Mouse (Mus musculus): ENCODE results near the gene Prr18. TPM values are rescaled to one million over a fixed set of nuclear protein-coding genes. Genes with fewer than 3 reads are reported as not detected.
"Not testable (repeated sequence)": the region's sequence is repeated elsewhere in the genome, so short reads cannot be mapped to it uniquely, and the experiment has no call there.

Gene Prr18
- polyA plus RNA-seq, 1 experiment from 2014 or later, result 5.2 TPM

- peak within 1 kb of the TSS; percentile 76 for H3K4me2 ChIP-seq (replicated peaks)
- peak within 1 kb of the TSS; percentile 43; the same call in 1 of the 2 replicates for H3K27ac ChIP-seq
- H3K9ac ChIP-seq, result peak within 1 kb of the TSS; percentile 72
- H3K36me3 ChIP-seq, result no peaks in the 10 kb centered on the region
- peak within 1 kb of the TSS; percentile 86 for H3K4me3 ChIP-seq
- under 1% methylated on average over 54 of the region's 54 CpGs for WGBS
- no peaks in the 10 kb centered on the region for H3K9me3 ChIP-seq
- H3K4me1 ChIP-seq, result peaks cover 18% of the 10 kb centered on the region
- H3K27me3 ChIP-seq (replicated peaks), result no peaks in the 10 kb centered on the region
- ATAC-seq (ENCODE audit: low FRiP score, low read depth), result peak; percentile 92
Observed at GRCm38 (mm10) chr17:8310838-8311614, 26.2 kb upstream of the Prr18 start, which contains the start of gene Sft2d1. Gene Sft2d1 (plus strand): TSS chr17:8311102.

DNA sequence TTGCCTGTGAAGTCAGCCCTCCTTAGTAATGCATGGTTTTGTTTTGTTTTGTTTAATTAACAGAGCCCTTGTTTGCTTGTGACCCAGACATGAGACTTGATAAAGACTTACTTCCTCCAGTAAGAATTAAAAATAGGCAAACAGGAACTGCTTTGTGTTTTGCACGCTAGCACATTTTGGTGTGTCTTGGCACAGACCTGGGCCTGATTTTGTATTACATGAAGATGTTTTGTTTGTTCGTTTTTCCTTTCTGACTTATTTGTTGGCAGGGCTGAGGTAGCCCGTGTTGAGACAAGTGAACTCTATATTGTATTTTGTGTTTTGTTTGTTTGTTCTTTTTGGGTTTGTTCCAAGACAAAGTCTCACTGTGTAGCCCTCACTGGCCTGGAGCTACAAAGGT is 25.5 kb upstream of the Prr18 start:
- 49% methylated on average over 3 of the region's 3 CpGs for WGBS
- H3K9ac ChIP-seq, result peak overlapping the region; percentile 72

GRCm38 (mm10) chr17:8313976-8314375 is 23.3 kb upstream of the Prr18 start:
- 95% methylated on average over 3 of the region's 3 CpGs for WGBS
- Histone ChIP-seq H3K9me3 (no peaks in the 10 kb centered on the region), H3K27me3 (replicated peaks) (no peaks in the 10 kb centered on the region)

More for the DNA sequence above, 25.5 kb upstream of the Prr18 start:
- Histone ChIP-seq H3K4me3 (peak overlapping the region; percentile 86), H3K36me3 (no peaks in the 10 kb centered on the region), H3K27me3 (replicated peaks) (no peaks in the 10 kb centered on the region), H3K4me2 (replicated peaks) (peak overlapping the region; percentile 76), H3K4me1 (peaks cover 18% of the 10 kb centered on the region), H3K27ac (no peak overlapping the region), H3K9me3 (no peaks in the 10 kb centered on the region)
- no peak for ATAC-seq (ENCODE audit: low FRiP score, low read depth)

DNA sequence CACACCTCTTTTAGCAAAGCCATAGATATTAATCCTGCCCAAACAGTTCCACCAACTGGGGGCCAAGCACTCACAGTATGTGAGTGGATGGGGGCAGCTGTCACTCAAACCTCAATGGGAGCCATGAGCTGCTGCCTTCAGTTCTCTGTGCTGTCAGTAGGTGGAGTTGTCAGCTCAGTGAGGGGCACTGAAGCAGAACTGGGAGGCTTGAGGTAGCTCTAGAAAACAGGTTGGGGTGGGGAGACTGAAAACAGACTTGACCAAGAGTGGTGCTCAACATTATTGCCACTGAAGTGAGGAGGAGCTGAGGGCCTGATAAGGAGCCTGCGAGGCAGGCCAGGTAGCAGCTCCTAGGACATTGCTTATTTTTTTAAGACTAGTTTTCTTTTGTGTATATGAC is 21.0 kb upstream of the Prr18 start:
- WGBS, result 89% methylated on average over 1 of the region's 1 CpGs
- H3K4me1 ChIP-seq, result peaks cover 18% of the 10 kb centered on the region
- no peak overlapping the region for H3K4me3 ChIP-seq
- no peak overlapping the region for H3K27ac ChIP-seq
- no peak for ATAC-seq (ENCODE audit: low FRiP score, low read depth)
- H3K9ac ChIP-seq, result no peak overlapping the region
- H3K36me3 ChIP-seq, result no peaks in the 10 kb centered on the region
- H3K4me2 ChIP-seq (replicated peaks), result no peak overlapping the region
- no peaks in the 10 kb centered on the region for H3K27me3 ChIP-seq (replicated peaks)
- no peaks in the 10 kb centered on the region for H3K9me3 ChIP-seq

More at GRCm38 (mm10) chr17:8313976-8314375, 23.3 kb upstream of the Prr18 start:
- Histone ChIP-seq H3K4me2 (replicated peaks) (no peak overlapping the region), H3K36me3 (no peaks in the 10 kb centered on the region), H3K4me3 (no peak overlapping the region), H3K4me1 (peaks cover 18% of the 10 kb centered on the region), H3K9ac (no peak overlapping the region), H3K27ac (no peak overlapping the region)
- ATAC-seq (ENCODE audit: low FRiP score, low read depth), result no peak

DNA sequence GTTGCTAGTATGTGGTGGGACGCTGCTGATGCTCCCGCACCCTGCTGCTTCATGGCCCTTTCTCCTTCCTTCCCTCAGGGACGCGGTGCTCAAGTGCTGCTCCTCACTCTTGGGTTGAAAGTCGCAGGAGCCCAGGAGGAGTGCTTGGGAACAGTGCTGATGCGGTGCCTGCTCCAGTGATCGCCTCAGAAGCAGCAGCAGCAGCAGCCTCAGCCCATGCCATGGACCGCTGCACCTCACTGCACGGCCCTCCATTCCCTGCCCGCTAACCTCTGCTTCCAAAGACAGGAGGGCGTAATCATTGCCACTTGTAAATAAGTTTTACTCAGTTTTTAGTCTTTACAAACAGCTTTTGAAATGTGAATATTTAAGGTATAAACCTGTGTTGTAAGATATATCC is 10.4 kb upstream of the Prr18 start:
- not testable (repeated sequence) for H3K4me1 ChIP-seq; H3K27me3 ChIP-seq (replicated peaks); H3K4me3 ChIP-seq; H3K9ac ChIP-seq; H3K4me2 ChIP-seq (replicated peaks); H3K27ac ChIP-seq; ATAC-seq (ENCODE audit: low FRiP score, low read depth); H3K9me3 ChIP-seq
- 85% methylated on average over 11 of the region's 11 CpGs for WGBS
- peaks cover 34% of the 10 kb centered on the region for H3K36me3 ChIP-seq

DNA sequence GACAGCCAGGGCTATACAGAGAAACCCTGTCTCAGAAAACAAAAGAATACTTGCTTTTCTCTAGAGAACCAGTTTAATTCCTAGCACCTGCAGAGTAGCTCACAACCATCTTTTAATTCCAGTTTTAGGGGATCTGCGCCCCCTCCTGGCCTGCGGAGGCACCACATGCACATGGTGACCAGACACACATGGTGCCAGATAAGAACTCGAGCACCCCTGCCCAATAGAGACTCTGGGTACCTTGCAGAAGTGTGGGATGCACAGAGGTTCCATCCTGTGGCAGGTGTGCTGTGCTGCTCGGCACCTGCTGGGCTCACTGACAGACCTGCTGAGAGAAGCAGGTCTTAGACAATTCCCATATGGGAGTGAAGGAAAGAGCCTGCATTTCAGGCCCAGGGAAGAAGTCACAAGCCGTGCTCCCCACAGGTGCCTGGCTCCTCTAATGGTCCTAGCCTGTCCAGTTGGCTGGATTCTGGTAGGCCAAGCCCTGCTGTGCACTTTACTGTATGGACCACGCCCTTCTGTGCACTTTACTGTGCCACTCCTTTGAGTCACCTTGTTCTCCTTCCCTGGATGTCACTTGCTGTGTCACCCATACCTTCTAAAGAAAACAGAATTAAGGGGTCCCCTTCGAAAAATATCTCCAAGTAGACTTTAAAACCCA is 8.6 kb upstream of the Prr18 start:
- Histone ChIP-seq H3K27ac (no peak overlapping the region), H3K9ac (no peak overlapping the region), H3K9me3 (no peaks in the 10 kb centered on the region), H3K4me1 (no peaks in the 10 kb centered on the region), H3K4me2 (replicated peaks) (no peak overlapping the region), H3K27me3 (replicated peaks) (no peaks in the 10 kb centered on the region), H3K4me3 (no peak overlapping the region), H3K36me3 (peaks cover 25% of the 10 kb centered on the region)
- WGBS, result 67% methylated on average over 7 of the region's 7 CpGs
- no peak for ATAC-seq (ENCODE audit: low FRiP score, low read depth)

DNA sequence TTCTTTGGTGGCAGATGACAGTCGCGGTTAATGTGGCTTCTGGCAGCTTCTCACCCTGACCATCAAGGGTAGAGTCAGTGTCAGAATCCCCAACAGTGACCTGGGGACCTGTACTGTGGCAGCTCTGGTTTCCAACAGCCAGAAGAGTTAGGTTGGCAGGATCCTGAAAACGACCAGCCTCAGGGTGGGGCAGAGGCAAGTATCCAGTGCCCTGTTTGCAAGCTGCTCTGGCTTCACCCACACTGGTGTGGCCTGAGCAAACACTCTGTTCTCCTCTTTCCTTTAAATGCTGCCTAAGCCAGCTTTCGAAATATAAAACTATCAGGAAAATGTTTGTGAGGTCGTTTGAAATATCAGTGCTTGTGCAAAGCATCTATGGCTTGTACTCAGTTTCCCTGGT is 6.7 kb upstream of the Prr18 start:
- H3K9me3 ChIP-seq, result no peaks in the 10 kb centered on the region
- H3K27me3 ChIP-seq (replicated peaks), result no peaks in the 10 kb centered on the region
- H3K4me1 ChIP-seq, result no peaks in the 10 kb centered on the region
- H3K9ac ChIP-seq, result no peak overlapping the region
- no peak overlapping the region for H3K27ac ChIP-seq
- peaks cover 15% of the 10 kb centered on the region for H3K36me3 ChIP-seq
- no peak for ATAC-seq (ENCODE audit: low FRiP score, low read depth)
- H3K4me2 ChIP-seq (replicated peaks), result no peak overlapping the region
- WGBS, result 78% methylated on average over 5 of the region's 5 CpGs
- no peak overlapping the region for H3K4me3 ChIP-seq

DNA sequence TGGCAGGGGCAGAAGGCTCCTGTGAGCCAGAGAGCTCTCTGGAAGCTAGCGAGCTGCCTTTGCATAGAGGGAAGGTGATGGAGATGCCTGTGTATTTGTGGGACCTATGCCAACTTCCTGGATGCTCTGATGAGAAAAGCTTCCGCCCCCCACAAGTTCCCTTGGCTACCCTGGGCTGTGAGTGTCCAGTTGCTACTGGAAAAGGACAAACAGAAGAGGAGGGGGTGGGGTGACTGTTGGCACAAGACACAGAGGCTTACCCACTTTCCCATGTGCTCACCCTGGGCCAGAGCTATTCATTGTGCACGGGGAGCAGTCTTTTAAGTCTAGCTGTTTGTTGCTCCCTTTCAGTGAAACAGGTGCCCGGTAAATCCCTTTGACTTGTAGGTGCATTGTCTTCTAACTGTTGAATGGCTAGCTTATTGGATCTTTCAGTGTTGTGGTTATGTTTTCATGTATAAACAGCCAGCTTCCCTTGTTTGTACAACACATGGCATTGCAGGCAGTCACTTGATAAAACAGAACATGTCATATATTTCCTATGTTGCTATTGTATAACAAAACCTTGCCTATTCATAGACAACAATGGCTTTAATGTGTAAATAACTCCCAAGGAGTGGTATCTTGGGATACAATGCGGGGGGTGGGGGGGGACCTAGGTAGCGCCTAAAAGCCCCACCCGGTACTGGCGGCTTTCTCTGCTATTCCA is 2.6 kb downstream of the Prr18 start:
- H3K4me2 ChIP-seq (replicated peaks), result peak overlapping the region; percentile 98
- peaks cover 44% of the 10 kb centered on the region for H3K27me3 ChIP-seq (replicated peaks)
- H3K4me3 ChIP-seq, result peak overlapping the region; percentile 62
- H3K9ac ChIP-seq, result peak overlapping the region; percentile 79
- peaks cover 22% of the 10 kb centered on the region for H3K4me1 ChIP-seq
- 18% methylated on average over 8 of the region's 8 CpGs for WGBS
- no peak for ATAC-seq (ENCODE audit: low FRiP score, low read depth)
- no peak overlapping the region for H3K27ac ChIP-seq
- H3K9me3 ChIP-seq, result no peaks in the 10 kb centered on the region
- H3K36me3 ChIP-seq, result no peaks in the 10 kb centered on the region

DNA sequence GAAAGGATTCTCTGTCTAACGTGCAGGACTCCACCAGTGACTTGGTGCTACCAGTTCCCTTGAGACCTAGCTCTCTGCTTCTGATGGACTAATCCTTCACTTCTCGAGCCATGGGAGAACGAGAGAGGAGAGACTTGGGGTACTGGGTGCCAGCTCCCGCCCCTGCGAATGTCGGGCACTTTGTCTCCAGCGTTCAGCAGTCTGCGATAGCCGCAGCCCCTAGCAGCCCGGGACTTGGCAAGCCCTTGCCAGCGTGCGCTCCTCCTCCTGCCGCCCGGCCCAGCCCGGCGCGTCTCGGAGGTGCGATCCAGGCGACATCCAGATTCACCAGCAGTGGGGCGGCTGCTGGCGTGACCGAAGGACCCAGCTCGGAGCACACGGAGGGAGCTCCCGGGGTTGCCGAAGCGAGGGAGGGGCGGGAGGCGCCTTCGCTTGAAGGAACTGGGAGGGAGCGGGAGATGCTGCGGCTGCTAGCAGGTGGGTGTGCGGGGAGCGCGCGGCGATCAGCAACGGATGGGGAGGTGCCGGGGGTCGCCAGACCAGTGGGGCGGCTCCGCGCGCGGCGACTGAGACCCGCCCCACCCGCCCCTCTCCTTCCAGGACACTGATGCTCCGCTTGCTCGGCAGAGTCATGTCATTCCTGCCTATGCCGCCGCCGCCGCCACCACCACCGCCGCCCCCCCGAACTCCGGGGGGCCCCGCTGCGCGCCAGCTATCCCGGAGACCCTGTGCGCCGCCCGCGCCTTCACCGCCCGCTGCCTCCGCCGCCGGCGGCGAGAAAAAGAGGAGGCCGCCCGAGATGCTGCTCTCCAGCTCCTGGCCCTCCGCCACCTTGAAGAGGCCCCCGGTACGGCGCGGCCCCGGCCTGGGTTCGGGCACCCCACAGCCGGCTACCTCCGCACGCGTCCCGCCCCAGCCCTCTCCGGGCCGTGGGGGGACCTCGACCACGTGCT is 3.4 kb downstream of the Prr18 start:
- H3K4me3 ChIP-seq, result peak overlapping the region; percentile 62
- WGBS, result under 1% methylated on average over 77 of the region's 92 CpGs
- peaks cover 22% of the 10 kb centered on the region for H3K4me1 ChIP-seq
- H3K27me3 ChIP-seq (replicated peaks), result peaks cover 44% of the 10 kb centered on the region
- H3K9ac ChIP-seq, result peak overlapping the region; percentile 79
- peak; percentile 80 for ATAC-seq (ENCODE audit: low FRiP score, low read depth)
- H3K27ac ChIP-seq, result no peak overlapping the region
- peak overlapping the region; percentile 98 for H3K4me2 ChIP-seq (replicated peaks)
- no peaks in the 10 kb centered on the region for H3K9me3 ChIP-seq
- no peaks in the 10 kb centered on the region for H3K36me3 ChIP-seq

GRCm38 (mm10) chr17:8341360-8341963 is 4.2 kb downstream of the Prr18 start:
- Histone ChIP-seq H3K27ac (no peak overlapping the region), H3K4me3 (peak overlapping the region; percentile 62), H3K9ac (peak overlapping the region; percentile 79), H3K36me3 (no peaks in the 10 kb centered on the region), H3K27me3 (replicated peaks) (peaks cover 44% of the 10 kb centered on the region), H3K9me3 (no peaks in the 10 kb centered on the region), H3K4me2 (replicated peaks) (peak overlapping the region; percentile 98), H3K4me1 (peaks cover 22% of the 10 kb centered on the region)
- ATAC-seq (ENCODE audit: low FRiP score, low read depth), result peak; percentile 59
- WGBS, result 8% methylated on average over 46 of the region's 46 CpGs

DNA sequence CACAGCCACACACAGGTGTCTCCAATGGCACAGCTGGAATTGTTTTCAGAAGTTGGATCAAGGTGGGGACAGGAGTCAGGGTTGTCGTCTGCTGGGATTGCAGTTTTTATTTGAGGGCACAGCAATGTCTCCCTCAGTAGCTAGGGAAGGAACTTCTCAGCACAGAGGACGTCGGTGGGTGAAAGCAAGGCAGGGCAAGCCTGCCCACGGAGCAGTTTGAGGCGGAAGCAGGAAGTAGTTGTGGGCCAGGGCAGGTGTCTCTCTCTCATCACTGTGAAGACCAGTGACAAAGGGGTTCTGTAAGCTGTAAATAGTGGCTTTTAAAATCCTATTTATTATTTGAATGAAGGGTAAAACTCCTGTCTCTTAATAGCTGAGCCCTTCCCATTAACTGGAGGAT is 5.4 kb downstream of the Prr18 start:
- no peak for ATAC-seq (ENCODE audit: low FRiP score, low read depth)
- Histone ChIP-seq H3K27me3 (replicated peaks) (peaks cover 44% of the 10 kb centered on the region), H3K4me2 (replicated peaks) (no peak overlapping the region), H3K4me1 (peaks cover 22% of the 10 kb centered on the region), H3K27ac (no peak overlapping the region), H3K4me3 (no peak overlapping the region), H3K36me3 (no peaks in the 10 kb centered on the region), H3K9me3 (no peaks in the 10 kb centered on the region), H3K9ac (no peak overlapping the region)
- 50% methylated on average over 5 of the region's 5 CpGs for WGBS

Data from neural tube, embryonic 12.5 days (tissue).